Mouse (Mus musculus) hindbrain, embryonic 14.5 days (tissue): ENCODE data around the gene Fmo5. TPM values are rescaled to one million over a fixed set of nuclear protein-coding genes. Genes with fewer than 3 reads are reported as not detected.
A peak's percentile ranks its signal among the peaks of the same experiment; 100 is the strongest.

Source experiments
- ATAC-seq: fragments of 200-750 bp; cut with Nextera tagmentation; 2 replicates; pipeline ENCODE4 v1.8.0; 2017; ENCODE audit warnings: moderate number of reproducible peaks, mild to moderate bottlenecking, moderate TSS enrichment, moderate library complexity; ENCODE audit not compliant: low FRiP score
- DNase-seq: peaks from one replicate; pipeline ENCODE4 v3.0.0-alpha.2; 2015; ENCODE audit warnings: low spot score
- H3K27ac ChIP-seq: fragments of 300-500 bp; sonication (generic); 2 replicates; pipeline ENCODE4 v1.5.1; 2014; ENCODE audit warnings: mild to moderate bottlenecking, moderate library complexity
- H3K27me3 ChIP-seq: fragments of 300-500 bp; sonication (generic); 2 replicates; pipeline ENCODE4 v1.6.1; 2014; ENCODE audit warnings: mild to moderate bottlenecking, low read length, mixed read lengths; ENCODE audit not compliant: control insufficient read depth, insufficient read depth
- H3K36me3 ChIP-seq: fragments of 300-500 bp; sonication (generic); replicated peaks from 2 replicates; pipeline ENCODE4 v1.6.1; 2014; ENCODE audit not compliant: control insufficient read depth, insufficient read depth
- H3K4me1 ChIP-seq: fragments of 300-500 bp; sonication (generic); replicated peaks from 2 replicates; pipeline ENCODE4 v1.6.1; 2014; ENCODE audit warnings: antibody characterized with exemption, low read length, mixed read lengths; ENCODE audit not compliant: control insufficient read depth, insufficient read depth
- H3K4me2 ChIP-seq: fragments of 300-500 bp; sonication (generic); replicated peaks from 2 replicates; pipeline ENCODE4 v1.6.1; 2014; ENCODE audit warnings: mild to moderate bottlenecking, moderate library complexity
- H3K4me3 ChIP-seq: fragments of 300-500 bp; sonication (generic); replicated peaks from 2 replicates; pipeline ENCODE4 v1.5.1; 2014; ENCODE audit warnings: mild to moderate bottlenecking, low read length
- H3K9ac ChIP-seq: fragments of 300-500 bp; sonication (generic); 2 replicates; pipeline ENCODE4 v1.6.1; 2014
- H3K9me3 ChIP-seq: fragments of 300-500 bp; sonication (generic); 2 replicates; pipeline ENCODE4 v1.6.1; 2016; ENCODE audit warnings: low read length; ENCODE audit not compliant: control insufficient read depth
- WGBS: fragments of 180-500 bp; shearing (Covaris S2); extraction: QIAGEN DNeasy Blood & Tissue Kit; methylation state at CpG from one replicate; pipeline ENCODE4 v1.1.7; 2014; 5-methylcytosine and 5-hydroxymethylcytosine counted together
- polyA plus RNA-seq: library from polyadenylated mRNA; unstranded; fragments of >200 nt; fragmentation: Nextera tagmentation; extraction: Ambion mirVana; gene quantifications from 2 replicates; pipeline ENCODE4 v1.2.1, GENCODE M21; 2014

The Fmo5 gene
- polyA plus RNA-seq, 1 experiment from 2014 or later: 1.0 TPM

DNA sequence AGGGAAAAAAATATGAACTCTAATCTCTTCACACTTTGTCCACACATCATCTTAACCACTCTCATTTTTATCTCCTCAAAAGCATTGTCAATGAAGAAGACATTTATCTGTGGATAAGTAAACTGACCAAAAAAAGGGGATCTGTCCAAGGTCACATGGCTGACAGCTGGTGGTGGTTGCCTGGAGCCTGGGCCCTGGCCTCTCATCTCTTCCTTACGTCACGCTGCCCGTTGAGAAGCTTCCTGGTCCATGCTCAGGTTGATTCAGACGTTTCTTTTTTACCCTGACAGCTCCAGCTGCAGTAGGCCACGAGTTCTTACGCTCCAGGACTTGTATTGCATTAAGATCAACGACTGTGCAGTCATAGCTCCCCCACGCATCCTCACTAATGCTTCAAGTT lies 37.5 kb downstream of the Fmo5 start:
- H3K27ac ChIP-seq: no peak overlapping the region
- H3K9ac ChIP-seq: no peak overlapping the region
- H3K4me2 ChIP-seq: no peak overlapping the region
- no peaks in the 10 kb centered on the region for H3K9me3 ChIP-seq
- WGBS: 76% methylated on average over 8 of the region's 8 CpGs
- DNase-seq: no peak
- no peak overlapping the region for H3K4me3 ChIP-seq
- H3K36me3 ChIP-seq: peaks cover 75% of the 10 kb centered on the region
- no peaks in the 10 kb centered on the region for H3K4me1 ChIP-seq
- H3K27me3 ChIP-seq: no peaks in the 10 kb centered on the region
- ATAC-seq: no peak

GRCm38 (mm10) chr3:97667093-97667675 lies 38.6 kb downstream of the Fmo5 start:
- DNase-seq: no peak
- WGBS: 88% methylated on average over 14 of the region's 14 CpGs

DNA sequence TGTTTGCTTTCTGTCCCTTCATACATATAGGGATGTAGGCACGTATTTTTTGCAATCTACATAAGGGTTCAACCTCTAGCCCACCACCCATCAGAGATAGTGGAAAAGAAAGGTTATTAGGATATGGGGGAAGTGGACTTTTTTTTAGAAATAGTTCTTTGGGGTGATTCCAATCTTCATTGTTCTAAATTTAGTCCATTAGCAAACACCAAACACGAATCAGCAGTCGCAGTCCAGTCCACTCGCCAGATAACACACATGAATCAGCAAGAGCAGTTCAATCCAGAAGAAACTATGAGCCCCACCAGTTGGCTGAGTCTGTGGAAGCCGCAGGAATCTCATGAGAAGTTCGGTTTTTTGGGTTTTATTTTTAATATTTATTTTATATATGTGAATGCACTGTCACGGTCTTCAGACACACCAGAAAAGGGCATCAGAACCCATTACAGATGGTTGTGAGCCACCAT lies 46.1 kb downstream of the Fmo5 start, which contains the start of gene Gm17651:
TSS of gene Gm17651 (minus strand) at position 51 of the 467 bp plus-strand sequence.
- Histone ChIP-seq H3K4me3 (no peak within 1 kb of the TSS), H3K36me3 (peaks cover 23% of the 10 kb centered on the region), H3K27me3 (no peaks in the 10 kb centered on the region; the same call in 1 of the 2 replicates), H3K27ac (no peak within 1 kb of the TSS), H3K9me3 (no peaks in the 10 kb centered on the region), H3K9ac (no peak within 1 kb of the TSS), H3K4me2 (no peak within 1 kb of the TSS), H3K4me1 (no peaks in the 10 kb centered on the region)
- DNase-seq: no peak
- 92% methylated on average over 7 of the region's 7 CpGs for WGBS
- no peak for ATAC-seq

More at GRCm38 (mm10) chr3:97667093-97667675, 38.6 kb downstream of the Fmo5 start:
- no peak overlapping the region for H3K27ac ChIP-seq
- H3K36me3 ChIP-seq: peaks cover 85% of the 10 kb centered on the region
- H3K4me1 ChIP-seq: no peaks in the 10 kb centered on the region
- no peaks in the 10 kb centered on the region for H3K27me3 ChIP-seq
- H3K9ac ChIP-seq: no peak overlapping the region
- H3K4me3 ChIP-seq: no peak overlapping the region
- no peak for ATAC-seq
- no peak overlapping the region for H3K4me2 ChIP-seq
- no peaks in the 10 kb centered on the region for H3K9me3 ChIP-seq

GRCm38 (mm10) chr3:97676126-97676525 lies 47.5 kb downstream of the Fmo5 start:
- H3K4me1 ChIP-seq: 0 out of 2 replicates have a peak, but pooled peaks cover 5% of the 10 kb centered on the region
- 96% methylated on average over 3 of the region's 3 CpGs for WGBS
- no peaks in the 10 kb centered on the region for H3K9me3 ChIP-seq
- H3K4me2 ChIP-seq: no peak overlapping the region
- no peak overlapping the region for H3K4me3 ChIP-seq
- H3K36me3 ChIP-seq: peaks cover 13% of the 10 kb centered on the region
- H3K9ac ChIP-seq: no peak overlapping the region
- H3K27ac ChIP-seq: no peak overlapping the region
- no peak for DNase-seq
- no peaks in the 10 kb centered on the region; the same call in 1 of the 2 replicates for H3K27me3 ChIP-seq
- ATAC-seq: no peak

DNA sequence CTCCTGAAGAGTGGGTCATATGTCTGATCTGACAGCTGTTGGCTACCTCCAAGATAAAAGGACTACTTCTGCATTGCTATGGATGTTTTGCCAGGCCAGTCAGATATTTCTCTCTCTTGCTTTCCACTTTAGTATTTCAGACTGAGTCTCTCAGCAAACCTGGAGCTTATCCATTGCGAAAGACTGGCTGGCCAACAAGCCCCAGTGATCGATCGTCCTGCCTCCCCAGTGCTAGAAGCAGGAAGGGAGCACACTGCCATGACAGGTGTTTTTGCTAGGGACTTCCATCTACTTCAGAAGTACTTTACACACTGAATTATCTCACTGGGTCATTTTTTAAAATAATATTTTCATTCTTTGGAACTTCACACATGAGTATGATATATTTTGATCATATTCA lies 49.8 kb downstream of the Fmo5 start:
- no peak overlapping the region for H3K9ac ChIP-seq
- no peaks in the 10 kb centered on the region for H3K9me3 ChIP-seq
- no peaks in the 10 kb centered on the region for H3K36me3 ChIP-seq
- H3K4me1 ChIP-seq: peaks cover 18% of the 10 kb centered on the region
- WGBS: 94% methylated on average over 3 of the region's 3 CpGs
- no peak for ATAC-seq
- no peak overlapping the region for H3K4me3 ChIP-seq
- peaks cover 8% of the 10 kb centered on the region for H3K27me3 ChIP-seq
- no peak for DNase-seq
- no peak overlapping the region for H3K27ac ChIP-seq
- H3K4me2 ChIP-seq: no peak overlapping the region

- WGBS: 2% methylated on average over 28 of the region's 28 CpGs
- DNase-seq: peak; percentile 63
- ATAC-seq: peak; percentile 78
- H3K4me3 ChIP-seq: peak overlapping the region; percentile 32
- peak overlapping the region; percentile 74 for H3K4me2 ChIP-seq
- H3K4me1 ChIP-seq: peaks cover 18% of the 10 kb centered on the region
- H3K9ac ChIP-seq: peak overlapping the region; percentile 53
- no peak overlapping the region for H3K27ac ChIP-seq
- H3K27me3 ChIP-seq: peaks cover 17% of the 10 kb centered on the region
- H3K9me3 ChIP-seq: no peaks in the 10 kb centered on the region
- no peaks in the 10 kb centered on the region for H3K36me3 ChIP-seq
Observed at GRCm38 (mm10) chr3:97680631-97681320, 52.2 kb downstream of the Fmo5 start.

- no peaks in the 10 kb centered on the region for H3K9me3 ChIP-seq
- no peaks in the 10 kb centered on the region for H3K36me3 ChIP-seq
- DNase-seq: peak; percentile 74
- peak overlapping the region; percentile 32 for H3K4me3 ChIP-seq
- WGBS: 1% methylated on average over 33 of the region's 33 CpGs
- peaks cover 17% of the 10 kb centered on the region for H3K27me3 ChIP-seq
- ATAC-seq: peak; percentile 40; the same call in 1 of the 2 replicates
- H3K27ac ChIP-seq: no peak overlapping the region
- peaks cover 18% of the 10 kb centered on the region for H3K4me1 ChIP-seq
- peak overlapping the region; percentile 74 for H3K4me2 ChIP-seq
- H3K9ac ChIP-seq: peak overlapping the region; percentile 53
Observed at GRCm38 (mm10) chr3:97681321-97682158, 52.9 kb downstream of the Fmo5 start.

DNA sequence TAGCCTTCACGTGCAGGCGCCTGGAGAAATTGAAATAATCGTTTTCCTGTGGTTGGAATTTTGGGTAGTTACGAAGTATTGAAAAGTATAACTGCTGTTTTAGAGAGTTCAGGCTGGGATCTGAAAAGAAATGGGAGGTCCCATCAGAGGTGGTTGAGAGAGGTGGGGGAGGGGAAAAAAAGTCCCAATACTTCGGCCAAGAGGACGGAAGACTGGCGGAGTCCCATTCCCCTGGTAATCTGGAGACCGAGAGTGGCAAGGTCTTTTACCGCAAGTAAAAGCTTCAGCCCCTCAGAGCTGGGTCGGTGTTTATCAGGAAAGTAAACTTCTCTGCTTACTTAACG lies 53.5 kb downstream of the Fmo5 start:
- no peaks in the 10 kb centered on the region for H3K36me3 ChIP-seq
- no peak overlapping the region for H3K27ac ChIP-seq
- ATAC-seq (no peak), DNase-seq (no peak)
- no peak overlapping the region for H3K9ac ChIP-seq
- H3K4me3 ChIP-seq: peak overlapping the region; percentile 32
- peaks cover 17% of the 10 kb centered on the region for H3K27me3 ChIP-seq
- H3K9me3 ChIP-seq: no peaks in the 10 kb centered on the region
- H3K4me2 ChIP-seq: peak overlapping the region; percentile 74
- WGBS: 2% methylated on average over 11 of the region's 11 CpGs
- peaks cover 18% of the 10 kb centered on the region for H3K4me1 ChIP-seq

- Histone ChIP-seq H3K9ac (no peak overlapping the region), H3K36me3 (no peaks in the 10 kb centered on the region), H3K4me2 (peak overlapping the region; percentile 74), H3K27me3 (peaks cover 17% of the 10 kb centered on the region), H3K4me1 (peaks cover 18% of the 10 kb centered on the region), H3K4me3 (no peak overlapping the region), H3K9me3 (no peaks in the 10 kb centered on the region), H3K27ac (no peak overlapping the region)
- ATAC-seq (no peak), DNase-seq (no peak)
- WGBS: 23% methylated on average over 5 of the region's 5 CpGs
Observed at GRCm38 (mm10) chr3:97682576-97682975, 54.0 kb downstream of the Fmo5 start.
